Mouse (Mus musculus) midbrain, postnatal 0 days (tissue): ENCODE data around the gene Islr2. TPM values are rescaled to one million over a fixed set of nuclear protein-coding genes. Genes with fewer than 3 reads are reported as not detected.

ENCODE experiments used
- ATAC-seq: fragments of 200-750 bp; cut with Nextera tagmentation; 2 replicates; pipeline ENCODE4 v1.8.0; 2017; ENCODE audit warnings: moderate number of reproducible peaks, mild to moderate bottlenecking, moderate TSS enrichment, moderate library complexity; ENCODE audit not compliant: low FRiP score
- DNase-seq: peaks from one replicate; pipeline ENCODE4 v3.0.0-alpha.2; 2015; ENCODE audit warnings: low spot score
- H3K27ac ChIP-seq: fragments of 300-500 bp; sonication (generic); 2 replicates; pipeline ENCODE4 v1.5.1; 2014; ENCODE audit warnings: low read depth, mild to moderate bottlenecking, low read length, mixed read lengths
- H3K27me3 ChIP-seq: fragments of 300-500 bp; sonication (generic); 2 replicates; pipeline ENCODE4 v1.6.1; 2014; ENCODE audit warnings: low read length, control low read depth, mixed read lengths; ENCODE audit not compliant: insufficient read depth
- H3K36me3 ChIP-seq: fragments of 300-500 bp; sonication (generic); 2 replicates; pipeline ENCODE4 v1.6.1; 2014; ENCODE audit warnings: low read length, control low read depth, mixed read lengths; ENCODE audit not compliant: insufficient read depth
- H3K4me1 ChIP-seq: fragments of 300-500 bp; sonication (generic); 2 replicates; pipeline ENCODE4 v1.6.1; 2014; ENCODE audit warnings: mild to moderate bottlenecking, control low read depth, antibody characterized with exemption, low read length, mixed read lengths; ENCODE audit not compliant: insufficient read depth
- H3K4me2 ChIP-seq: fragments of 300-500 bp; sonication (generic); 2 replicates; pipeline ENCODE4 v1.6.1; 2014; ENCODE audit warnings: low read depth, mild to moderate bottlenecking, low read length, mixed read lengths; ENCODE audit not compliant: poor library complexity, severe bottlenecking
- H3K4me3 ChIP-seq: fragments of 300-500 bp; sonication (generic); 2 replicates; pipeline ENCODE4 v1.5.1; 2014; ENCODE audit warnings: low read depth, mild to moderate bottlenecking, low read length, moderate library complexity
- H3K9ac ChIP-seq: fragments of 300-500 bp; sonication (generic); replicated peaks from 2 replicates; pipeline ENCODE4 v1.6.1; 2014; ENCODE audit warnings: mild to moderate bottlenecking, low read length, moderate library complexity, mixed read lengths; ENCODE audit not compliant: poor library complexity, severe bottlenecking
- H3K9me3 ChIP-seq: fragments of 300-500 bp; sonication (generic); 2 replicates; pipeline ENCODE4 v1.6.1; 2016; ENCODE audit warnings: low read length, control low read depth
- CTCF ChIP-seq: IDR thresholded peaks from 2 replicates; pipeline ENCODE4 v1.5.1; 2016; ENCODE audit warnings: antibody characterized with exemption, mild to moderate bottlenecking
- WGBS: fragments of 180-500 bp; shearing (Covaris S2); extraction: QIAGEN DNeasy Blood & Tissue Kit; methylation state at CpG from one replicate; pipeline ENCODE4 v1.1.7; 2014; 5-methylcytosine and 5-hydroxymethylcytosine counted together
- polyA plus RNA-seq: library from polyadenylated mRNA; unstranded; fragments of >200 nt; fragmentation: Nextera tagmentation; extraction: Ambion mirVana; gene quantifications from 2 replicates; pipeline ENCODE4 v1.2.1, GENCODE M21; 2015
- total RNA-seq: library from RNA; depleted of rRNA; stranded (reverse); fragments of >200 nt; gene quantifications from 2 replicates; pipeline ENCODE4 v1.2.3, GENCODE M21; 2014

The Islr2 gene
- total and polyA plus RNA-seq, 2 experiments from 2014 or later: 18.1 to 267 TPM

DNA sequence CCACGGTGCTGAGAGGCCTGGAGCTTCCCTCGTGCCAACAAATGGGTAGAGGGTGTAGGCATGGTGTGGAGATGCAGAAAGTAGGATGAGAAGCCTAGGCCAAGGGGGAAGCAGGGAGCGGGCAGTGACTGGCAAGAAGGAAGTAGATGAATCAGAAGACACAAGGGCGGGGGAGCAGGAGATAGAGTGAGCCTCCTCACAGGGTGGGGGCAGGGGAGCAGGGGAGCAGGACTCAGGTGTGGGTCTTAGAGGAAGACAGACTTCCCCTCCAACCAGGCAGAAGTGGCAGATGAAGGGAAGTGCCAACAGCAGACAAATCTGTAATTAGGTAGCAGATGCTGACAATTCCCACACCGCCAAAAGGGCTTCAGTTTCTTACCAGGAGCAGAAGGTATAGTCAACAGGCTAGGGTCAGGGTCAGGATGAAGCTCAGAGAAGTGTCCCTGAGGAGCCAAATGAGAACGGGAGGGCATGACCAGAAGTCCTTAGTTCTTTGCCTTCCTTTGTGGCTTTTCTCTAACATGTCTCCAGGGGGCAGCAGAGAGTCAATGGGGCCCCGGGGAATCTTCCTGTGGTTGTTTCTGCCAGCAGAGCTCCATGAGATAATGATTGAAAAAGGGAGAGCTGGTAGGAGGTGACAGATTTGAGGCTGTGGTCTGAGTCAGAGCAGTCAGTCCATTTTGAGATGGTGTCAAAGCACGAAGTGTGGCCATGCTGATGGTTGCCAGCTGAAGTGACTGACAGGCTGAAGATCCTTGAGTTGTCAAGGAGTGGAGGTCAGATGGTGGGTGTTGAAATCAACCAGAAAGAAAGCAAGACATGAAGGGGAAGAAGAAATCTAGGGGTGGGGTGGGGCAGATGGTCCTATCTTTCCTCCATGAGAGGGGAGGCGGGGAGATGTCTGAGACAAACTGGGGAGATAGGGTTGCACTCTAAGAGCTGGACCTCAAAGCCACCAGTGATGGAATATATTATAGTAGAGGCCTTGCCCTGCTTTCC lies 22.1 kb upstream of the Islr2 start:
- TF ChIP-seq CTCF: peak; percentile 71
- Histone ChIP-seq H3K4me1 (no peaks in the 10 kb centered on the region), H3K27me3 (no peaks in the 10 kb centered on the region), H3K4me3 (no peak overlapping the region), H3K4me2 (no peak overlapping the region), H3K36me3 (0 out of 2 replicates have a peak, but pooled peaks cover 4% of the 10 kb centered on the region), H3K9ac (no peak overlapping the region), H3K27ac (no peak overlapping the region), H3K9me3 (no peaks in the 10 kb centered on the region)
- DNase-seq: no peak
- WGBS: 69% methylated on average over 9 of the region's 9 CpGs
- no peak for ATAC-seq

GRCm38 (mm10) chr9:58224356-58224755 lies 20.2 kb upstream of the Islr2 start:
- no peak for ATAC-seq
- TF ChIP-seq CTCF: no peak
- Histone ChIP-seq H3K27ac (no peak overlapping the region), H3K36me3 (no peaks in the 10 kb centered on the region), H3K4me2 (no peak overlapping the region), H3K9ac (no peak overlapping the region), H3K9me3 (no peaks in the 10 kb centered on the region), H3K27me3 (no peaks in the 10 kb centered on the region), H3K4me1 (no peaks in the 10 kb centered on the region), H3K4me3 (no peak overlapping the region)
- 95% methylated on average over 2 of the region's 2 CpGs for WGBS
- DNase-seq: no peak

DNA sequence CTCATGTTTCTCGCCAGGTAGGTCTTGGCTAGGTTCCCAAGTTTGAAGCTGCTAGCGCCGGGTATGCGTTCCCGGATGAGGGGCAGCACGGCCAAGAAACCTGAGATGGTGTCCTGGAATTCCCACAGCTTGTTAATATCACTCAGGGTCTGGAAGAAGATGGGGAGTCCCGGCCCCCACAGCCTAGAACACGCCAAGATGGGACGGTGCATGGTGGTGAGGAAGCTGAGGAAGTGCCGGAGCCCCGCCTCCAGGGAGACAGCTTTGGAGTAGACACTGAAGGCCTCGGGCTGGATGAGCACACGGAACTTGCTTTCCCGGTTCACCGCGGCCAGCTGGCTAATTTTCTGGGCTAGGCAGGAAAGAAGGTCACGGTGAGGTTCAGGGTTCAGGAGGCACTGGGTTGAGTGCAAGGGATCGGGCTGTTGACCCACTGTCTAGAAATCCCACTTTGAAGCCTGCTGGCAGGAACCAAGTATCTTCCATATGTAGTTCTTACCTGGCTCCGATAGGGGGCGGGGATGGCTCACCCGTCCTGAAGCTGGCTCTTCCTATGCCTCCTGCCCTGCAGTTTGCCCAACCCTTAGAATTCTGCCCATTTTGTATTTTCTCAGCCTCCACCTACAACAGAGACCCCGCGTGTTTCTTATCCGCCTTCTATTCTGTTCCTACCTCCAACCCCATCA lies 16.2 kb upstream of the Islr2 start:
- no peak for ATAC-seq
- H3K27me3 ChIP-seq: no peaks in the 10 kb centered on the region
- peak; percentile 48 for TF ChIP-seq CTCF
- DNase-seq: no peak
- no peaks in the 10 kb centered on the region for H3K9me3 ChIP-seq
- no peak overlapping the region for H3K4me3 ChIP-seq
- no peak overlapping the region for H3K4me2 ChIP-seq
- H3K9ac ChIP-seq: no peak overlapping the region
- H3K36me3 ChIP-seq: no peaks in the 10 kb centered on the region
- no peaks in the 10 kb centered on the region for H3K4me1 ChIP-seq
- H3K27ac ChIP-seq: no peak overlapping the region
- WGBS: 76% methylated on average over 24 of the region's 24 CpGs

GRCm38 (mm10) chr9:58218539-58218938 lies 14.4 kb upstream of the Islr2 start:
- H3K36me3 ChIP-seq: no peaks in the 10 kb centered on the region
- no peaks in the 10 kb centered on the region for H3K4me1 ChIP-seq
- H3K4me3 ChIP-seq: no peak overlapping the region
- H3K4me2 ChIP-seq: no peak overlapping the region
- H3K27ac ChIP-seq: no peak overlapping the region
- H3K9ac ChIP-seq: no peak overlapping the region
- WGBS: 89% methylated on average over 3 of the region's 3 CpGs
- DNase-seq: no peak
- H3K27me3 ChIP-seq: no peaks in the 10 kb centered on the region
- no peak for TF ChIP-seq CTCF
- no peak for ATAC-seq
- no peaks in the 10 kb centered on the region for H3K9me3 ChIP-seq

- no peaks in the 10 kb centered on the region for H3K27me3 ChIP-seq
- H3K4me2 ChIP-seq: no peak overlapping the region
- no peaks in the 10 kb centered on the region for H3K9me3 ChIP-seq
- ATAC-seq (no peak), DNase-seq (peak; percentile 56)
- no peak overlapping the region for H3K9ac ChIP-seq
- H3K36me3 ChIP-seq: no peaks in the 10 kb centered on the region
- H3K27ac ChIP-seq: no peak overlapping the region
- no peak overlapping the region for H3K4me3 ChIP-seq
- no peaks in the 10 kb centered on the region for H3K4me1 ChIP-seq
- peak; percentile 78 for TF ChIP-seq CTCF
- WGBS: 32% methylated on average over 6 of the region's 6 CpGs
Measured at GRCm38 (mm10) chr9:58216402-58216801, 12.3 kb upstream of the Islr2 start.
